Mouse (Mus musculus) G1E (cell line): ENCODE results near the gene Olfr963.

ENCODE experiments used
- CTCF ChIP-seq: IDR thresholded peaks from 2 replicates; pipeline ENCODE4 v1.5.1; 2012; ENCODE audit warnings: low read depth, low read length, inconsistent platforms, mixed read lengths
- GATA2 ChIP-seq: IDR thresholded peaks from 2 replicates; pipeline ENCODE4 v1.6.1; 2012; ENCODE audit warnings: low read depth, low read length, inconsistent platforms, borderline replicate concordance
- TAL1 ChIP-seq: conservative IDR thresholded peaks from 2 replicates; pipeline ENCODE4 v1.6.1; 2012; ENCODE audit warnings: low read depth, low read length, inconsistent platforms, mixed read lengths

- no peak for TF ChIP-seq CTCF
- TF ChIP-seq TAL1 = no peak
- TF ChIP-seq GATA2 = no peak
Observed at GRCm38 (mm10) chr9:39623783-39624182, 43.2 kb upstream of the Olfr963 start.
